Comparison of ENCODE assay signal across 17 mouse cellular contexts in the genomic region with DNA sequence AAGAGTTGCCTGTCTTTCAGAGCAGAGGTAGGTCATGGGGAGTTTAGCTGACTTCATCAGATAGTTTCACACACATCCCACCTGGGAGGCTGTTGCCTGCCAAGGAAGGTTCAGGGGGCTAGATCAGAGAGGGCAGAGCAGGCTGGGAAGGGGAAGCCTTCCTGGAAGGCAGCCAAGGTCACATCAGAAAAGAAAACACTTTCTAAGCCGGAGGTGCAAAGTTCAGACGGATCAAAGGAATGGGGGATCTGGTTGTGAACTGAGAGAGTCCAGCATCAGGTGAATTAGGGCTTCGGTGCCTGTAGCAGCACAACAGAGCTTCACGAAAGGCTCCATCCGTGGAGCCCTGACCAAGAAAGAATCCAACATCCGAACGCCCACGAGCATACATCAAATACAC.
A peak's percentile ranks its signal among the peaks of the same experiment; 100 is the strongest.
DNase-seq lines count a peak whose midpoint lies in the region; ATAC-seq lines count a peak whose summit lies in the region.
"Had no signal": no experiment of that assay in that cellular context is flagged by ENCODE, and none has a peak within 500 bp of the region (broad histone marks: within the 10 kb centered on the region; RNA-seq: fewer than 3 reads in every experiment).

No protein-coding gene starts in this region.

- no peaks in the 10 kb centered on the region for H3K9me3 ChIP-seq in liver, embryonic 11.5 days (ENCODE audit: control insufficient read depth, low read length)
- no peaks in the 10 kb centered on the region for H3K9me3 ChIP-seq in stomach, embryonic 15.5 days
- no peaks in the 10 kb centered on the region for H3K9me3 ChIP-seq in midbrain, embryonic 16.5 days (replicated peaks; ENCODE audit: control insufficient read depth, low read length, poor library complexity, severe bottlenecking)
- H3K9me3 ChIP-seq: embryonic facial prominence, embryonic 13.5 days; heart, embryonic 15.5 days; neural tube, embryonic 12.5 days had no signal

- no peak overlapping the region for H3K4me3 ChIP-seq in liver, embryonic 11.5 days (ENCODE audit: low read depth, low read length)
- no peak overlapping the region for H3K4me3 ChIP-seq in stomach, embryonic 15.5 days (replicated peaks)
- H3K4me3 ChIP-seq in midbrain, embryonic 16.5 days (ENCODE audit: low read depth, low read length), result no peak overlapping the region
- H3K4me3 ChIP-seq: embryonic facial prominence, embryonic 13.5 days; heart, embryonic 15.5 days; neural tube, embryonic 12.5 days had no signal

- H3K9ac ChIP-seq in liver, embryonic 11.5 days (ENCODE audit: low read depth, low read length), result no peak overlapping the region
- no peak overlapping the region for H3K9ac ChIP-seq in stomach, embryonic 15.5 days
- H3K9ac ChIP-seq in midbrain, embryonic 16.5 days (ENCODE audit: low read depth, low read length), result no peak overlapping the region
- H3K9ac ChIP-seq: embryonic facial prominence, embryonic 13.5 days; heart, embryonic 15.5 days; neural tube, embryonic 12.5 days had no signal

- peak; percentile 35 for DNase-seq in embryo, embryonic 11 days
- no peak for DNase-seq in embryo, embryonic 10 days (ENCODE audit: low spot score)
- peak; percentile 3 to 8 for DNase-seq in kidney, adult 8-10 months
- no peak for DNase-seq in liver, embryonic 11.5 days (ENCODE audit: low spot score)
- DNase-seq in frontal cortex, adult 2 months (ENCODE audit: extremely low spot score in 1 of 2, low spot score in 1 of 2), result no peak
- DNase-seq in left cerebral cortex, postnatal 36 days (ENCODE audit: low spot score in 2 of 2), result no peak
- DNase-seq: cerebellum, postnatal 25 days; lung, adult 18-20 months; right cerebral cortex, postnatal 4 days; thymus, postnatal 4 days had no signal

- H3K27ac ChIP-seq in liver, embryonic 11.5 days (ENCODE audit: low read depth, low read length), result no peak overlapping the region; the same call in 1 of the 2 replicates
- no peak overlapping the region for H3K27ac ChIP-seq in stomach, embryonic 15.5 days
- no peak overlapping the region for H3K27ac ChIP-seq in midbrain, embryonic 16.5 days (ENCODE audit: low read length)
- H3K27ac ChIP-seq: embryonic facial prominence, embryonic 13.5 days; heart, embryonic 15.5 days; kidney, postnatal 0 days; neural tube, embryonic 12.5 days had no signal

- intact Hi-C loops in left cerebral cortex, postnatal 36 days (cut with DNase I), result no loop called here

- H3K27me3 ChIP-seq in liver, embryonic 11.5 days (replicated peaks; ENCODE audit: control insufficient read depth, insufficient read depth, low read length), result no peaks in the 10 kb centered on the region
- no peaks in the 10 kb centered on the region for H3K27me3 ChIP-seq in stomach, embryonic 15.5 days (replicated peaks)
- H3K27me3 ChIP-seq in midbrain, embryonic 16.5 days (ENCODE audit: control insufficient read depth, insufficient read depth, low read depth, low read length), result peaks cover 21% of the 10 kb centered on the region
- H3K27me3 ChIP-seq: heart, embryonic 15.5 days; neural tube, embryonic 12.5 days had no signal

- no peaks in the 10 kb centered on the region; the same call in 1 of the 2 replicates for H3K4me1 ChIP-seq in liver, embryonic 11.5 days (replicated peaks; ENCODE audit: control insufficient read depth, insufficient read depth, low read length)
- H3K4me1 ChIP-seq in stomach, embryonic 15.5 days, result 0 out of 2 replicates have a peak, but pooled peaks cover 4% of the 10 kb centered on the region
- peaks cover 3% of the 10 kb centered on the region; the same call in 1 of the 2 replicates for H3K4me1 ChIP-seq in midbrain, embryonic 16.5 days (ENCODE audit: control insufficient read depth, insufficient read depth, low read length)

- WGBS in liver, embryonic 11.5 days, result 65% methylated on average over 8 of the region's 8 CpGs
- WGBS in stomach, embryonic 15.5 days, result 35% methylated on average over 8 of the region's 8 CpGs
- 72% methylated on average over 8 of the region's 8 CpGs for WGBS in midbrain, embryonic 16.5 days

- H3K36me3 ChIP-seq in liver, embryonic 11.5 days (ENCODE audit: control insufficient read depth, insufficient read depth, low read length), result no peaks in the 10 kb centered on the region
- no peaks in the 10 kb centered on the region for H3K36me3 ChIP-seq in stomach, embryonic 15.5 days
- H3K36me3 ChIP-seq in midbrain, embryonic 16.5 days (ENCODE audit: control insufficient read depth, insufficient read depth, low read length), result no peaks in the 10 kb centered on the region
- H3K36me3 ChIP-seq: embryonic facial prominence, embryonic 13.5 days; heart, embryonic 15.5 days; neural tube, embryonic 12.5 days had no signal

- ATAC-seq in liver, embryonic 11.5 days (replicated peaks; ENCODE audit: low FRiP score), result peak; percentile 35; the same call in 1 of the 2 replicates
- ATAC-seq in stomach, embryonic 15.5 days (ENCODE audit: insufficient read depth, low FRiP score, low read depth), result peak; percentile 28; the same call in 1 of the 2 replicates
- ATAC-seq in midbrain, embryonic 16.5 days, result no peak
- ATAC-seq: activated CD4-positive, CD25-positive, alpha-beta regulatory T cell, adult 4 months had no signal

- 0 out of 2 replicates have a peak overlapping the region, but pooled peaks have one; percentile 7 for H3K4me2 ChIP-seq in liver, embryonic 11.5 days
- no peak overlapping the region for H3K4me2 ChIP-seq in stomach, embryonic 15.5 days
- no peak overlapping the region for H3K4me2 ChIP-seq in midbrain, embryonic 16.5 days (ENCODE audit: low read length)
- H3K4me2 ChIP-seq: embryonic facial prominence, embryonic 13.5 days; heart, embryonic 15.5 days; neural tube, embryonic 12.5 days had no signal

Comparison
In these comparisons a context has a peak if more than half of its experiments do, and no peak if none do; other contexts are left out.
1. DNase-seq: peak in embryo, embryonic 11 days (single experiment) and kidney, adult 8-10 months (2 of 2); none in embryo, embryonic 10 days (single experiment), liver, embryonic 11.5 days (single experiment), frontal cortex, adult 2 months (0 of 2) and left cerebral cortex, postnatal 36 days (0 of 2).